Mouse (Mus musculus) lung, embryonic 16.5 days (tissue): ENCODE measurements around the gene Retreg2. TPM values are rescaled to one million over a fixed set of nuclear protein-coding genes. Genes with fewer than 3 reads are reported as not detected.
A peak's percentile ranks its signal among the peaks of the same experiment; 100 is the strongest.

ENCODE experiments used
- ATAC-seq: fragments of 200-750 bp; cut with Nextera tagmentation; 2 replicates; pipeline ENCODE4 v1.8.0; 2017; ENCODE audit warnings: low read depth, mild to moderate bottlenecking, moderate library complexity
- H3K27ac ChIP-seq: fragments of 300-500 bp; sonication (generic); 2 replicates; pipeline ENCODE4 v1.5.1; 2014; ENCODE audit warnings: mild to moderate bottlenecking, control low read depth, low read length
- H3K27me3 ChIP-seq: fragments of 300-500 bp; sonication (generic); 2 replicates; pipeline ENCODE4 v1.6.1; 2014; ENCODE audit warnings: low read depth, low read length, mixed read lengths; ENCODE audit not compliant: control insufficient read depth, insufficient read depth
- H3K36me3 ChIP-seq: fragments of 300-500 bp; sonication (generic); 2 replicates; pipeline ENCODE4 v1.6.1; 2014; ENCODE audit warnings: low read length; ENCODE audit not compliant: control insufficient read depth, insufficient read depth
- H3K4me1 ChIP-seq: fragments of 300-500 bp; sonication (generic); replicated peaks from 2 replicates; pipeline ENCODE4 v1.6.1; 2014; ENCODE audit warnings: low read length, mixed read lengths; ENCODE audit not compliant: control insufficient read depth, insufficient read depth
- H3K4me2 ChIP-seq: fragments of 300-500 bp; sonication (generic); 2 replicates; pipeline ENCODE4 v1.6.1; 2014; ENCODE audit warnings: low read depth, low read length, control low read depth
- H3K4me3 ChIP-seq: fragments of 300-500 bp; sonication (generic); 2 replicates; pipeline ENCODE4 v1.5.1; 2014; ENCODE audit warnings: mild to moderate bottlenecking, low read length, control low read depth
- H3K9ac ChIP-seq: fragments of 300-500 bp; sonication (generic); 2 replicates; pipeline ENCODE4 v1.6.1; 2014; ENCODE audit warnings: low read length, control low read depth
- H3K9me3 ChIP-seq: fragments of 300-500 bp; sonication (generic); 2 replicates; pipeline ENCODE4 v1.6.1; 2016; ENCODE audit warnings: low read length; ENCODE audit not compliant: control insufficient read depth
- WGBS: fragments of 180-500 bp; shearing (Covaris S2); extraction: QIAGEN DNeasy Blood & Tissue Kit; methylation state at CpG from one replicate; pipeline ENCODE4 v1.1.7; 2014; 5-methylcytosine and 5-hydroxymethylcytosine counted together
- polyA plus RNA-seq: library from polyadenylated mRNA; unstranded; fragments of >200 nt; fragmentation: Nextera tagmentation; extraction: Ambion mirVana; gene quantifications from 2 replicates; pipeline ENCODE4 v1.2.1, GENCODE M21; 2015

Retreg2 gene
- polyA plus RNA-seq, 1 experiment from 2014 or later, result 44.5 TPM

DNA sequence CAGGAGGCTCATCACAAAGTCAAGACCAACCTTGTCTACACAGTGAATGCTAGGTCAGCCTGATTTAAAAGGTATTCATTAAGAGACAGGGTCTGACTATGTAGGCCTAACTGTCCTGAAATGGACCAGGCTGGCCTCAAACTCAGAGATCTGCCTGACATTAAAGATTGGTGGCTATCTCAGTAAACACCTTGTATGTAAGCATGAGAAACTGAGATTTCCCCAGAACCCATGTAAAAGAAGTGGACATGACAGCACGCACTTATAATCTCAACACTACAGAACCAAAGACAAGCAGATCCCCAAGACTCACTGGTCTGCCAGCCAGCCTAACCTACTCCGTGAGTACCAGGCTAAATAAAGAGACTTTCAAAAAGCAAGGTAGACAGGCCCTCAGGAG lies 4.1 kb upstream of the Retreg2 start:
- Histone ChIP-seq H3K27me3 (no peaks in the 10 kb centered on the region), H3K4me1 (peaks cover 12% of the 10 kb centered on the region), H3K4me3 (no peak overlapping the region), H3K9me3 (no peaks in the 10 kb centered on the region), H3K36me3 (peaks cover 22% of the 10 kb centered on the region), H3K4me2 (no peak overlapping the region), H3K9ac (no peak overlapping the region), H3K27ac (no peak overlapping the region)
- 93% methylated on average over 2 of the region's 2 CpGs for WGBS
- no peak for ATAC-seq

DNA sequence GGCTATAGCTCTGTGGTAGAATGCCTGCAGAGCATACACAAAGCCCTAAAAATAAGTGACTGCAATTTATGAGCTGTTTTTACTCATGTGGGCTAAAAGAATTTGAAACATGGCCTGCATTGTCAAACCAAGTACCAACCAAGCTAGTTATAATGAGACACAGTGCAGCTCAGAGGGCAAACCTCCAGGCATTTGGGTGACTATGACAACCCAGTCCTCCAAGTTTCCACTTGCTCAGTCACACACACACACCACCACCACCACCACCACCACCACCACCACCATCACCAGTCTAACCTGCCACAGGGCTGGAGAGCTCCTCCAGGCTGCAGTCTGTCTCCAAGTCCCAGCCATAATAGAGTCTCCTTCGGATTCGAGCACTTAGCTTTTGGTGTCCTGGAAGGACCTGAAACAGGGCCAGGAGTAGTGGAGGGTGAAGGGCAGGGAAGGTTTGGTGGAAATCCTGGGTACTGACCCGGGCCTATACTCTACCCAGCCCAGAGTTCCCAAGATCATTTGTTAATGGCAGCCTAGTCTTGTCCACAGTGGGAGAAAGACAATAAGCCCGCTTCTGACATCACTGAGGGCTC lies 1.9 kb upstream of the Retreg2 start:
- H3K36me3 ChIP-seq, result peaks cover 28% of the 10 kb centered on the region
- peak overlapping the region; percentile 83 for H3K4me3 ChIP-seq
- no peaks in the 10 kb centered on the region for H3K27me3 ChIP-seq
- ATAC-seq, result no peak
- WGBS, result 47% methylated on average over 4 of the region's 4 CpGs
- no peak overlapping the region; the same call in 1 of the 2 replicates for H3K27ac ChIP-seq
- H3K4me1 ChIP-seq, result peaks cover 13% of the 10 kb centered on the region
- H3K4me2 ChIP-seq, result peak overlapping the region; percentile 70
- no peaks in the 10 kb centered on the region for H3K9me3 ChIP-seq
- peak overlapping the region; percentile 94 for H3K9ac ChIP-seq

DNA sequence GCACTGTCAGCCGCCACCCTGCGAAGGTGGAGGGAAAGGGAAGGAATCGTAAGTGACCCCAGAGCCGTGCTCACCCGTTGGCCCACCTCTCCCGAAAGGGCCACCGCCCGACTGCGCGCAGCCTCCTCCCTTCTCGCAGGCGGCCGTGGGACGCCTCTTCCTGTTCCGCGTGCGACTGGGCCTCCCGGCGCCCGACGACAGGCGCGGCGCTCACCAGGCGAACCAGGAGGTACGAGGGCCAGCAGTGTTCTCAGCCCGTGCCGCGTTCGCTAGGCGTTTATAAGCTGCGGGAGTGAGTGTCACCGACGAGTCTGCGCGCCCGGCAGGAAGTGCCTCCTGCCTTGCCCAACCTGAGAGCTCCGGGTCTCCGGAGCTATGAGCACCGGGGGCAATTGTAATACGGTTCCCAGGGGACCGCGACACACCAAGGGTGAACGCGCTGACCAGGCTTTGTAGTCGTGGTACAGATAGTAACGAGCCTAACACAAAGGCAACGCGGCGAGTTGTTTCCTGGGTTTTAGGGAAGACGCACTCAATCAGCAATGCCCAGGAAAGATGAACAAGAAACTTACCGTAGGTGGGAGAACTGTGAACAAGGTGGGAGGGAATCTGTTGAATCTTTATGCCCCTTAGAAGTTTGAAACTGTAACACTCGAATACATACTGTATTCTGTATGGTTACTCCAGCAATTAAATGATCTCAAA lies 940 bp upstream of the Retreg2 start:
- peaks cover 32% of the 10 kb centered on the region for H3K36me3 ChIP-seq

DNA sequence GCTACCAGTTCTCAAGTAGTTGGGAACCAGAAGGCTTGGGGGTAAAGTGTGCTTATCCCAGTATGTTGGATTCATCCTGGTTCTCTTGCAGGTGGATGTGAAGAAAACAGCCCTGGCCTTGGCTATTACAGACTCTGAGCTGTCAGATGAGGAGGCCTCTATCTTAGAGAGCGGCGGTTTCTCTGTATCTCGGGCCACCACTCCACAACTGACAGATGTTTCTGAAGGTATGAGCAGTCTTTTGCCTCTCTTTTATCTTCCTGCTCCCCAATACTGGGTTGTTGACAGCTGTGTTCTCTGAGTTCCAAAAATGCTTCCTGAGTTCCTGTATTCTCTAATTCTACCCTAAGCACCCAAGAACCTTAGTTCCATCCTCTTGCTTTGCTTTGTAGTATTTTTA lies 3.0 kb downstream of the Retreg2 start:
- 91% methylated on average over 3 of the region's 3 CpGs for WGBS
- Histone ChIP-seq H3K4me1 (peaks cover 11% of the 10 kb centered on the region), H3K36me3 (peaks cover 23% of the 10 kb centered on the region), H3K27ac (no peak overlapping the region), H3K9me3 (no peaks in the 10 kb centered on the region), H3K9ac (no peak overlapping the region), H3K4me3 (no peak overlapping the region), H3K27me3 (no peaks in the 10 kb centered on the region), H3K4me2 (no peak overlapping the region)
- ATAC-seq, result no peak

More for the DNA sequence above, 940 bp upstream of the Retreg2 start:
- peak; percentile 47 for ATAC-seq
- no peaks in the 10 kb centered on the region for H3K9me3 ChIP-seq
- peak overlapping the region; percentile 94 for H3K9ac ChIP-seq
- no peaks in the 10 kb centered on the region for H3K27me3 ChIP-seq
- H3K27ac ChIP-seq, result peak overlapping the region; percentile 98
- peak overlapping the region; percentile 70 for H3K4me2 ChIP-seq
- peak overlapping the region; percentile 83 for H3K4me3 ChIP-seq
- WGBS, result 0% methylated on average over 53 of the region's 53 CpGs
- H3K4me1 ChIP-seq, result peaks cover 13% of the 10 kb centered on the region

DNA sequence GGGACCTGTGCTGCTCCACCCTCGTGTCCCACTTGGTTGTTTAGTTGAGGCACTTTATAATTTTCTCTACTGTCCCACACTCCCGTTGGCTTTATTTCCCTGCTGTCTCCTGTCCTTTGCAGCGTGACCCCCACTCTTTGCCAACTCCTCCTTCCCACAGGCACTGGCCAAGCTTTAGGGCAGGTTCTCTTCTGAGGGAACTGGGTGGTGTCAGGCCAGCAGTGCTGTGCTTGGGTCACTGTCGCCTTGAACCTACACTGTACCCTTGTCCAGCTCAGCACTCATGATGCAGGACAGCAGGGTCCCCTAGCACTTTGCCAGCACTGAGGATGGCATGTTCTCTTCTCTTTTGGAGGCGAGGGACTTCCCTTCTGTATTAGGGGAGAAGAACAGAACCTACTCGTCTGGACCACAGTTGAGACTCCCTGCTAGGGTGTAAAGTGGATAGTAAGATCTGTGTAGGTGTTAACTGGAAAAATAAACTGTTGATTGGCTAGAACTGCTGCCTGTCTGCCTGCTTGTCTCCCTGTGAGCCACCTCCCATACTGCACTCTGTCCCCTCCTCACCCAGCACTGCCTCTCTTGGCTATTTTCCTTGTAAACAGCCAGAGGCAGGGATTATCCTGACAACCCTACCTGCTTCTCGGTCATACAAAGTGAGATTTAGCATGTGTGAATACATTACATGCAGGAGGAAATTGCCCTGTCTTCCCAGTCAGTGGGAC lies 5.0 kb downstream of the Retreg2 start:
- peaks cover 23% of the 10 kb centered on the region for H3K36me3 ChIP-seq
- no peak overlapping the region for H3K9ac ChIP-seq
- no peaks in the 10 kb centered on the region for H3K27me3 ChIP-seq
- no peak for ATAC-seq
- H3K4me3 ChIP-seq, result no peak overlapping the region
- H3K9me3 ChIP-seq, result no peaks in the 10 kb centered on the region
- 75% methylated on average over 7 of the region's 7 CpGs for WGBS
- no peak overlapping the region for H3K4me2 ChIP-seq
- H3K4me1 ChIP-seq, result peaks cover 7% of the 10 kb centered on the region; the same call in 1 of the 2 replicates
- H3K27ac ChIP-seq, result no peak overlapping the region

DNA sequence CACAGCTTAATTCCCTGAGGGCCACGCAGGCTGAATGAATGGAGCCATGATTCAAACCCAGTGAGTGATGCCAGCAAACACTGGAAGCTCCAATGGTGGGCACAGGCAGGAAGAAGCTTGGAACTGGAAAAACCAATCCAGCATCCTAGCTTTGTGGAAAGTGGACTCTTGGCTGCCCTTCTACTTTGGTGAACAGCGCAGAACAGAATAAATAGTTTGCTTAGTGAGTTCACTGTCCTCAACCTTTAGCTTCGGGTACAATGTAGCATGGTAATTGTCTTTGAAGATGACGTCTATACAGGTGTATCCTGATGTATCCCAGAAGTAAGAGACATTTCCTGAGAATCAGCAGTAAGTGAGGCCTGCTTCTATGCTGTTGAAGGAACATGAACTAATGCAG lies 6.1 kb downstream of the Retreg2 start:
- H3K36me3 ChIP-seq, result peaks cover 23% of the 10 kb centered on the region
- WGBS, result 83% methylated on average over 4 of the region's 4 CpGs
- no peak overlapping the region for H3K9ac ChIP-seq
- no peak overlapping the region for H3K27ac ChIP-seq
- H3K4me1 ChIP-seq, result 0 out of 2 replicates have a peak, but pooled peaks cover 2% of the 10 kb centered on the region
- no peaks in the 10 kb centered on the region for H3K27me3 ChIP-seq
- H3K4me3 ChIP-seq, result no peak overlapping the region
- ATAC-seq, result no peak
- H3K9me3 ChIP-seq, result no peaks in the 10 kb centered on the region
- H3K4me2 ChIP-seq, result no peak overlapping the region

DNA sequence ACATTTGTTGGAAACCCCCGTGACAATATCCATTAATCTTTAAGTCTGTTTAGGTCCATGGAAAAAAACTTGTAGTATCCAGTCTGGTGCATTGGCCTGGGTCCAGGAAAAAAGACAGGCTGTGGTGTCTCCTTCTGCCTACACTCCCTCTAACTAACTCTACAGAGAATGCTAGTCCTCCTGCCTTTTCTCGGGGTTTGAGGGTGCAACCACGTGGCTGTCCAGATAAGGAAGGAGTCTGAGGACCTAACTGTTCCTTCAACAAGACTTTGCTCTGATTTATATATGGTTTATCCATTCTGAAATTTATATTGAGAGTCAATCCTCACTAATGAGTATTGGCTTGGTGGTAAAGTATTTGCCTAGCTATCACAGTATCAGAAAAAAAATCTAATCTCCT lies 13.3 kb downstream of the Retreg2 start:
- no peak overlapping the region for H3K4me2 ChIP-seq
- H3K9ac ChIP-seq, result no peak overlapping the region
- H3K9me3 ChIP-seq, result no peaks in the 10 kb centered on the region
- 25% methylated on average over 3 of the region's 3 CpGs for WGBS
- no peaks in the 10 kb centered on the region for H3K4me1 ChIP-seq
- H3K4me3 ChIP-seq, result no peak overlapping the region
- H3K27ac ChIP-seq, result no peak overlapping the region
- no peak for ATAC-seq
- H3K27me3 ChIP-seq, result no peaks in the 10 kb centered on the region
- H3K36me3 ChIP-seq, result no peaks in the 10 kb centered on the region

DNA sequence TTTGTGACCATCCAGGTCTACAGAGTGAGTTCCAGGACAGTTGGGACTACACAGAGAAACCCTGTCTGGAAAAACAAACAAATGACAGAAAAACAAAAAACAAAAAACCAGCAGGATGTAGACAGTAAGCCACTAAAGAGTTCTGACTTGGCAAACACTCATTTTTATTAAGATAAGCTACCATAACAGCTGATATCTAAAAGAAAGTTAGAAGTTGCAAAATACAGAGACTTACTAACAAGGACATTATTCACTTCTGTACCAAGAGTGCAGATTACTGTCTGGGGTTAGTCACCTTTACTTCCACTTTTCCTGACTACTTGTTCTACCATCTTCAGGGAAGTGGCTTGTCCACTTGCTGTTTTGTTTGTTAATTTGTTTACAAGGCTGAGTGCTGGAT lies 16.4 kb downstream of the Retreg2 start:
- Histone ChIP-seq H3K4me2 (no peak overlapping the region), H3K9me3 (no peaks in the 10 kb centered on the region), H3K9ac (no peak overlapping the region), H3K27me3 (no peaks in the 10 kb centered on the region), H3K4me3 (no peak overlapping the region), H3K27ac (no peak overlapping the region), H3K4me1 (no peaks in the 10 kb centered on the region), H3K36me3 (no peaks in the 10 kb centered on the region)
- ATAC-seq, result no peak

DNA sequence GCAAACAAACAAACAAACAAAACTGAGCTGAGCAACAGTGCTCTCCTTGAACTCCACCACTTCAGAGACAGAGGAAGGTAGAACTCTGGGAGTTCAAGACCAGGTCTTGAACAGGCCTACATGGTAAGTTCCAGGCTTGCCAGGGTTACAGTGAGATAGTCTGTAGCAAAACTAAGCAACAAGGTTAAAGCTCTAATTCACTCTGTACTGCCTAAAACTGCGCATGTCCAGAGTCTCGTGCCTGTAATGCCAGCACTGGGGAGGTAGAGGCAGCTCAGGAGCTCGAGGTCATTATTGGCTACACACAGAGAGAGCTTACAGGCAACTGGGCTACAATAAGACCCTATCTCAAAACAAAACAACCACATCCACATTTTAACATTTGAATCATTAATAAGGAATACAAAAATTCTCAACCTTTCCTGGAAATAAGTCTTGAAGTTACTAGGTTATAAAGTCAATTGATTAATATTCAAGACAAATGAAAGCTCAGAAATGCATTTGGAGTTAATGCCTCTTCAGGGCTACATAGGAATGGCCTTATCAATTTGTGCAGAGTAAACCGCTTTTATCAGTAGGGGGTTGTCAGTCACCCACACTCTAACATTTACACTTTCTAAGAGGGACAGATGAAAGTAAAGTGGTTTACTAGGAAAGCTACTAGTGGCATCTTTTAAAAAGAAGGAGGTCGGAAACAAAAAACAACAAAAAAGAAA lies 17.1 kb downstream of the Retreg2 start:
- H3K4me1 ChIP-seq, result no peaks in the 10 kb centered on the region
- H3K27ac ChIP-seq, result no peak overlapping the region
- H3K9ac ChIP-seq, result no peak overlapping the region
- no peak overlapping the region for H3K4me3 ChIP-seq
- ATAC-seq, result no peak
- 50% methylated on average over 5 of the region's 5 CpGs for WGBS
- H3K4me2 ChIP-seq, result no peak overlapping the region
- H3K36me3 ChIP-seq, result no peaks in the 10 kb centered on the region
- no peaks in the 10 kb centered on the region for H3K9me3 ChIP-seq
- no peaks in the 10 kb centered on the region for H3K27me3 ChIP-seq
